Mouse (Mus musculus): ENCODE data around the gene Inf2. TPM values are rescaled to one million over a fixed set of nuclear protein-coding genes. Genes with fewer than 3 reads are reported as not detected.

The Inf2 gene
- 37.4 and 52.8 TPM in 2 replicates for polyA plus RNA-seq (2012; rRNA removed)

DNA sequence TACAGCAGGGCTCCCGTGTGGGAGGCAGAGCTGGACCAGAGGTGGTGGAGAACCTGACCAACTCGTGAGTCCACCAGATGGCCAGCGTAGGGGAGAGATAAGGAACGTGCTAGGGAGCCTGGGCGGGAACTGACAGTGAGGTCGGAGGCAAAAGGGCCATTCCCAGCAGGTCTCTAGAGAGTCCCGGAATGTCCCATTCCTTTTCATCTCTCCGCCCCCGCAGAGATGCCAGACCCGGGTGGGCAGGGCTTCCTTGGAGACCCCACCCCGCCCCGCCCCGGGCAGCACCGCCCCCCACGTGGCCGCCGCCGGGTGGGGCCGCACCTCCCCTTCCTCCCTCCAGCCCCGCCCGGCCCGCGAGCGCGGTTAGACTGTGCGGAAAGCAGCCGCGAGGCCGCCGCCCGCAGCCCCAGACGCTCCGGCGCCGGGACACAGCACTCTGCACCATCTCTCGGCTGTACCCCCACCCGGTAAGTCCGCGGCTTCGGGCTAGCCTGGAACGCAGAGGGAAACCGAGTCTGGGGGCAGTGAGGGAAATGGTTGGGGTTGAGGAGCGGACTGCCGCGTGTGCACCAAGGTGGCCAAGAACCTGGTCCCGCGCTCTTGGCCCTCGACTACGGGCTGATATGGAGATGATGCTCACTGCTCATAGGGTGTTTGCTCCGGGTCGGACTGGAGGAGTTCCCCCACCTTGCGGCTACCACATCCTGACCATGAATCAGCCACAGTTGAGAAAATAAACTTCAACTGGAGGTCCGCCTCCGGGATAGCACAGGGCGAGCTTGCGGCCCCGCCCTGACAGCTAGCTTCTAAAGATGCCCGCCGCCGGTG lies at the start of gene Inf2:
TSS of gene Inf2 (plus strand) at position 359 of the 831 bp plus-strand sequence.
- peak; percentile 79 for DNase-seq (ENCODE audit: low spot score)

DNA sequence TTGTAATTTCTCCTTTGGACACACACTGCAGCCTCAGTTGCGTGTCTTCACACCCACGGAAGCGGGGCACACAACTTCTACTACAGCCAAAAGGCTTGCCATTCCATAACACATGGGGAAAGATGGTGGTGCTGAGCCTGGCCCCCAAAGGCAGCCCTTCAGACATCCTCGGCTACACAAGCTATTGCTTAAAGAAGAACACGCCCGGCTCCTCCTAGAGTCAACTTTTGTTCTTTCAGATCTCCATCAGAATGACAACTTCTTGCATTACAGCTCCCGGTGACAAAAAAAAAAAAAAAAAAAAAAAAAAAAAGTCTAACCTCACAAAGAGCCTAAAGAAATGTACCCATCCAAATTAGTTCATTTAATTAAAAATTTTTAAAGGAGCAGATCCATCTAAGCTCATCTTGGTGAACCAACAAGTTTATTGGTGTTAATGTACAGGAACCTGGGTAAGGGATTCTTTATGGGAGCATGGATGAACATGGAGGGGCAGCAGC lies 49.1 kb upstream of the Inf2 start:
- no peak for DNase-seq (ENCODE audit: low spot score)

DNA sequence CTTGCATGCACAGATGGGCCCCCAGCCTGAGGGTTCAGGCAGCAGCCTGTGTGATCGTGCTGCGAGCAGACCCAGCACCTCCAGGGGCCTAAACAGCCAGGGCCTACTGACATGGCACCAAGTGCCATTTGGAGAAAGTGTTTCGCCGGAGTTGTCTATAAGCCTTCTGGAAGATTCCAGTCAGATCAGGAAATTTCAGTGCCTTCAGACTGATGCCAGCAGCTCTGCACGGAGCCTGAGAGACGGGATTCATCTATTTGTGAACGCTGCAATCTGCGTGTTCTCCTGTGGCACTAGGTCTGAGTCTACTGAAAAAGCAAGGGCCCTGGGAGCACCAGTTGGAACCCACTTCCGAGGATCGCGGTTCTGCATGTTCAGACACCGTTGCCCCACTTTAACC lies 48.3 kb upstream of the Inf2 start:
- DNase-seq (ENCODE audit: low spot score): no peak

DNA sequence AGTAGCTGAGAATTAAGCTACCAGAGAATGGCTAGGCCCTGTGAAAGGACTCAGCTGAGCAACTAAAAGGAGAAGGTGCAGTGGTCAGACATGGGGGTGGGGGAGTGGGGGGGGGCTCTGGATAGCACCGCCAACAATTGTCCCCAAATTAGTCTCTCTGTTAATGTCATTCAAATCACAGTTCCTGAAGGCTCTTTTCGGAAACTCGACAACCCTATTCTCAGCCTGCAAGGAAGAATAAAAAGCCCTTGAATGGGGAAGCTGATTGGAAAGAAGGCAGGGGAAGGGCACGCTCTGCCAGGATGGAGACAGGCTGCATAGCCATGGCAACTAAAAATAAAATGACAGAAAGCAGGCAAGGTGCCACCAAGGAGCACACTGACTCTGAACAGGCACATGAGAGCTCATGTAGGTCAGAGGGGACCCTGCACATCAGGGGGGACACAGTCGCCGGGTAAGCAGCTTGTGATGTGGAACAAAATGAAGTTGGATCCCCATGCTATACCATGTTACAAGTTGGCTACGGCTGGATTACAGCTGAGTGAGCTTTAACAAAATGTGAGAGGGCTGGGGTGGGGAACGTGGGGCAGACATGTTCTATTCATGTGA lies 47.0 kb upstream of the Inf2 start:
- DNase-seq (ENCODE audit: low spot score): no peak

DNA sequence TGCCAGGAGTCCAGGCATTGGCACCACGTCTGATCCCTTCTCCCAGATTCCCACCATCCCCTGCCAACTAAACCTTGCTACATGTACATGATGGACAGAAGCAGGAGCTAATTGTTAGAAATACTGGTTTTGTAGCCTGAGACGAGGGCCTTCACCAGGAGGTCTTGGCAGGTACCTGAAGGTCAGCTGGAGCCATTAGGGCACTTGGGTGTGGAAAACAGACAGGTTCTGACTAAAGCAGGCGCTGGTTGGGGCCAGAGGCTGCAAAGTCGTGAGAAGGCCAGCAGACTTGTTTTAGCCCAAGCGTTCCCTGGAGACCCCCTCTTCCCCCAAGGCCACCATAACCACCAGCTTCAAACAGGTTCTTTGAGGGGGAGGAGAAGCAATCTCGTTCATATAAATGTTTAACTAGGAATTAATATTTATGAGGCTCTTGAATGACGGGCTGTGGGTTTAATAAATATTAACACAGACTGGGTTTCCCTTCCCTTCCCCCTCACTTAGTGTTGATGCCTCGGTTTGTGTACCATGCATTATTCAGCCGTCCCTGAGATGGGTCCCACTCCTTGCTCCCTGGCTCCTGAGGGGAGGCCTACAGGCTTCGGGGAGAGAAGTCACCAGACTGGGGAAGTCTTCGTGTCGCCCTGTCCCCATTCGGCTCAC lies 46.2 kb upstream of the Inf2 start:
- no peak for DNase-seq (ENCODE audit: low spot score)

DNA sequence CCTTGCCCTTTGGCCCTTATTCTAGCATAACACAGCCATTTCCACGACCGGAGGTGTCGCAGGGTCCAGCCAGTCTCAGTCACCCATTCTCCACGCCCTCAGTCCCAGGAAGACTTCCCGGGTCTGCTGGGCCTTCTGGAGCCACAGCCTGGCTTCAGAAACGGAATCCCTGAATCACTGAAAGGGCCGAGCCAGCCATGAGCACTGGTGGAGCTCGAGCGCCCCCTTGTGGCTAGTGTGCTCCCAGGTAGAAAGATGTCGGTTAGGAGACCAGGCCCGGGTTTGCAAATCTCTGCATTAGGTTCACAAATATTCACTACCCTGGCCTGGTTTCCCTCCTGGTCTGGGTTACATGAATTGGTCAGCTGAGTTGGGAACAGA lies 45.7 kb upstream of the Inf2 start:
- DNase-seq (ENCODE audit: low spot score): peak; percentile 86

DNA sequence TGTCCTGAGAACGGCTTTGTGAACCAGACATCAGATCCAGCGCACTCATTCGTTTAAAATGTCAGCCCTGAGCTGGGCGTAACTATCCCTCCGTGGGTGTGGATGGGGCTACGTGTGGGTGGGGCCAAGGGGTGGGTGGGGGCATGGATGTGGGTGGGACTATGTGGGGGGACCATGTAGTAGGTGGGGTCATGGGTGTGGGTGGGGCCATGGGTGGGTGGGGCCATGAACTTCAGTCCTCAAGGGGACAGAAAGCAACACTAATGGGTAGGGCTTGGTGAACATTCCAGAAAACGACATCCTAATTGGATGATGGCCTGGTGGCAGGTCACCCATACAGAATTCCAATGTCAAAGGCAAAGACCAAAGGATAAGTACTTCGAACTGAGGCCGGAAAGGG lies 44.6 kb upstream of the Inf2 start:
- no peak for DNase-seq (ENCODE audit: low spot score)

GRCm38 (mm10) chr12:112544946-112545701 lies 43.5 kb upstream of the Inf2 start:
- DNase-seq (ENCODE audit: low spot score): no peak

DNA sequence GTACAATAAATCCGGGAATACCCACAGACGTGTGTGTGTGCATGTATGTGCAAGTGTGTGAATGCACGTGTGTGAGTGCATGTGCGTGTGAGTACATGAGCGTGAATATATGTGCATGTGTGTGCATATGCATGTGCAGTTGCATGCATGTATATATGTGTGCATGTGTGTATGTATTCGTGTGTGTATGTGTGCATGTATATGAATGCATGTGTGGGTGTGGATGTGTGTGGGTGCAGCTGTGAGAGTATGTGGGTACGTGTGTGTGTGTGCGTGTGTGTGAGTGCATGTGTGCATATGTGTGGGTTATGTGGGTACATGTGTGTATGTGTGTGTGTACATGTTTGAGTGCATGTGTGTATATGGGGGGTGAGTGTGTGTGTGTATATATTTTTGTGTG lies 42.5 kb upstream of the Inf2 start:
- DNase-seq (ENCODE audit: low spot score): no peak

- no peak for DNase-seq (ENCODE audit: low spot score)
Measured at GRCm38 (mm10) chr12:112549287-112549686, 39.3 kb upstream of the Inf2 start.

GRCm38 (mm10) chr12:112551861-112552375 lies 36.7 kb upstream of the Inf2 start:
- peak; percentile 81 for DNase-seq (ENCODE audit: low spot score)

DNA sequence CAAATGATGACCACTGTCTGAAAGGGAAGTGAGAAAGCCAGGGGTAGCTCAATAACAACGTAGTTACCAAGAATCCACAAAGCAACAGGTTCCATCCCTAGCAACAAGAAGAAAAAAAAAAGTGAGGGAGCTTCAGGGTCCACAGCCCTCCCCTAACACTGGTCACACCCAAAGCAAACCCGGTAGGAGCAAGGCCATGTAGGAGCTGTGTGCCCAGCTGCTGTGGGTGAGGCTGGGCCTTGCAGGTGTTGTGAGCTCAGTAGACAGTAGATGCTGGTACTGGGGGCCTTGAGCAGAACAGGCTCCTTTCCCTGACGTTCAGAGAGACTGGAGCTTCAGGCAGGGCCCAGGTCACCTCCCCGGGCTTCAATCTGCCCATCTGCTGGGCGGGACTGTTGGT lies 36.1 kb upstream of the Inf2 start:
- no peak for DNase-seq (ENCODE audit: low spot score)

- DNase-seq (ENCODE audit: low spot score): no peak
Measured at GRCm38 (mm10) chr12:112554900-112555299, 33.7 kb upstream of the Inf2 start.

- no peak for DNase-seq (ENCODE audit: low spot score)
Measured at GRCm38 (mm10) chr12:112556531-112557060, 32.0 kb upstream of the Inf2 start.

DNA sequence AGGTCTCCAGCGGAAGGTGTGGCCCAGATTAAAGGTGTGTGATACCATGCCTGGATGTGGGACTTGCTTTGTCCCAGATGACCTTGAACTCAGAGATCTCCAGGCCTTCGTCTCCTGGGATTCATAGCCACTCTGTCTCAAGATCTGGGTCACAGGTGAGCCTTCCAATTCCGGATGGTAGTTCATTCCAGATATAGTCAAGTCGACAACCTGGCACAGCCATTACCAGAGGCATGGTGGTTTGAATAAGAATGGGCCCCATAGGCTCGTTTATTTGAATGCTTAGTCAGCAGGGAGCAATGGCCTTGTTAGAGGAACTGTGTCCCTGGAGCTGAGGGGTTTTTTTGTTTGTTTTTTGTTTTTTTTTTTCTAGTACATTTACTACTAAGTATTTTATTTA lies 31.4 kb upstream of the Inf2 start:
- no peak for DNase-seq (ENCODE audit: low spot score)

GRCm38 (mm10) chr12:112559231-112559630 lies 29.4 kb upstream of the Inf2 start:
- no peak for DNase-seq (ENCODE audit: low spot score)

DNA sequence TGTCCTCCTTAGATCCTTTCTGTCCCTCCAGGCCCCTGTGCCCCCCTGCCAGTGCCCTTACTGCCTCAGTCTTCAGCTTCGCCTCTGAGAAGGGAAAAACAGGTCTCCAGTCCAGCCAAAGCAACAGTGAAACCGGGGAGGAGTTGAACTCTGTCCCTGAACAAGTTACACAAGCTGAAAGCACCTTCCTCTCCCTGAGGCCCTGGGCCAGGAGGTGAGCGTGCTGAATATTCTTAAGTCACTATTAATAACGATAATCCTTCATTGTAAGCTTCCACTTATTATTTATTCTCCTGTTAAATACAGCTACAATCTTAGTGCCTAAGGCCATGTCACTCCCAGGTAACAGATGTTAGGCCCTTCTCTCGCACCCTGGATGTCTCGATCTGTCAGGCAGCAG lies 28.9 kb upstream of the Inf2 start:
- no peak for DNase-seq (ENCODE audit: low spot score)

DNA sequence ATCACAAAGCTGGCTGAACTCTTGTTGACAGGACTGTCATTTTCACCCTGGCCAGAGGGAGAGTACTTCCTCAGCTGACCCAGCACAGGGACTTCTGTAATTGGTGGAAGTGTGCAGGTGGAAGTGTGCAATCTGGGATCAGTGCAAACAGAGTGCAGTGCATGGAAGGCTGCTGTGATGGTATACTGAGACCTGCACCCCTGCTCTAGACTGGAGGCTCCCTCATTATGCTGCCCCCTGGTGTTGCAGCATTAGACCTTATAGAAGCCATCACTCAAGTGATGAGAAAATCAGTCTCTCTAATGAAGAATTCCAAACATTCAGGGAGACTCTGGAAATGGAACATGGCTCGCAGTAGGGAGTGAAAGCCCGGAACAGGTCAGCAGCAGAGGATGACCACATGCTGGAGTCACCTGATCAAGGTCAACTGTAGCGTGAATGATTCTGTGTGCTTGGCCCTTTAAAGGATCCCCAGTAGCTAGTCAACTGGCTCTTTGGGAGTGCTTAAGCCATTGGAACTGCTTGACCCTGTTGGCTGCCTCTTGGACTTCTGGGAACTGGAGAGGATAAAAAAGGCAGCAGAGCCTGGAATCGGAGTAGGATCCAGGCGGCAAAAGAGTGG lies 28.3 kb upstream of the Inf2 start:
- no peak for DNase-seq (ENCODE audit: low spot score)

DNA sequence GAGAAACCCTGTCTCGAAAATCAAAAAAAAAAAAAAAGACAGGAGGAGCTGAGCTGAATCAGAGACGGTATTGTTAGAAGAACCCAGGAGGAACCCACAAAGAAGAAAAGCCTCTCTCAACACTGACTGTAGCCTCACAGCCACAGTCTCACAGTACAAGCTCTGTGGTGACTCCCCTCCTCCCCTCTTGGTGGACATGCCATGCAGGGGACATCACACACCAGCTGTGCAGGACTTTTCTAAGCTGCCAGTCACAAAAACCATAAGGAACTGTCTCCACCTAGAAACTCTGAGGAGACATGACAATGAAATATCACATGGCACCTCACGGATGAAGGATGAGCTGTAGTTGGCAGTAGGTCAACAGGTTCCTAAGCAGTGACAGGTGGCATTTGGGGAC lies 27.4 kb upstream of the Inf2 start:
- no peak for DNase-seq (ENCODE audit: low spot score)

GRCm38 (mm10) chr12:112562462-112562861 lies 26.1 kb upstream of the Inf2 start:
- no peak for DNase-seq (ENCODE audit: low spot score)

- DNase-seq (ENCODE audit: low spot score): no peak
Measured at GRCm38 (mm10) chr12:112563011-112563410, 25.6 kb upstream of the Inf2 start.
